Mouse (Mus musculus): Measurements from ENCODE around the gene Olfr148. TPM values are rescaled to one million over a fixed set of nuclear protein-coding genes. Genes with fewer than 3 reads are reported as not detected.

Olfr148 gene
- total RNA-seq (2015; ENCODE audit: low replicate concordance) (not detected in 2 replicates), total RNA-seq (2017; ENCODE audit: low replicate concordance) (not detected in 2 replicates)

DNA sequence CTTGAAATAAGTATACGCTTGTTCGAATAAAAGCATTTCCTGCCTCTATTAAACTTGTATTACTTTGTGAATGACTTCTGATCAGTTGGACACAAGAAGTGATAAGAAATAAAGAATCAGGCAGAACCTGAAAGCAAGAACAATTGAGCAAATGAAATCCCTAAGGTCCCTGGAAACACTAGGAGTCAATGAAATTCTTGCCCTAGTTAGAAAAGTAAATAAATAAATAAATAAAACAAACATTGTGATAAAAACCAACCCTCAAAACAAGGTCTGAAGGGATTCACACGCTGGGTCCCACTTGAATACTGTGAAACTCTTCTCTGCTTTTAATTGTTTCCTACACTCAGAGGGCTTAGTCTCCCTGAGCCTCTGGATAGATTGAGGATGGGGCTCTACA lies at the start of gene Olfr148:
Gene Olfr148 (plus strand): TSS at position 301 of the 400 bp plus-strand sequence.
- ATAC-seq (replicated peaks; ENCODE audit: low FRiP score, poor library complexity, severe bottlenecking): no peak

DNA sequence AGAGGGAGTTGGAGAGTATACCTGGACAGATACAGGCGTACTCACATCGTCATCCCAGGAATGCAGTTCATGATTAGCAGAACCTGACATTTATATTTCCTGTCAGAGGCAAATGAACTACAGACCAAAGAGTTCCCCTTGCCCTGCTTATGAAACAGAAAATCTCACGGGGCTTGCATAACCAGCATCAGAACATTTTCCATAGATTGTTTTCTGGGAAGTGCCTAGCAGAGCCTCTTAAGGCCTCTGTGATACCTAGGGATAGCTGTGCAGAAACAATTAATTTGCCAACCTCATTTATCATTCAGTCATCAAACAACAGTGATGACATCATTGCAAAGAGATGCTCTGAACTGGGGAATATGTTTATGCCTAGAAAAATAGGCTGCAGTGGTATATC lies 35.0 kb upstream of the Olfr148 start, which contains the start of gene Olfr959:
Gene Olfr959 (minus strand): TSS at position 101 of the 400 bp plus-strand sequence.
- ATAC-seq (replicated peaks; ENCODE audit: low FRiP score, poor library complexity, severe bottlenecking): no peak

DNA sequence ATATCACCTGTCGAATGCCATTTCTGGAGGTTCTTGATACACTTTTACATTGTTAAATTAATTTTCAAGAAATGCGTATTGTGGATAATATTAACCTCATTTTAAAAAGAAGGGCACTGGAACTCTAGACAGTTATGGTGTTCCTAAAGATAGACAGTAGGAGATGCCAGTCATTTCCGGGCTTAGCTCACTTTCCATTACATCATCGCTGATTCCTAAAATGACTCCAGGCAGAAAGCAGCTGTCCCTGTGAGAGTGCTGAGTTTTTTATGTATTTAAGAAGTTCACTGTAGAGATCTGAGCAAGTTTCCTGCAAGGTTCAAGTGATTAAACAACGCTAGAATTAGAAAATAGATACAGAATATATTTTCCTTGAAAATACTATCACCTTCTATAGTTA lies 33.4 kb upstream of the Olfr148 start:
- ATAC-seq (replicated peaks; ENCODE audit: low FRiP score, poor library complexity, severe bottlenecking): no peak

DNA sequence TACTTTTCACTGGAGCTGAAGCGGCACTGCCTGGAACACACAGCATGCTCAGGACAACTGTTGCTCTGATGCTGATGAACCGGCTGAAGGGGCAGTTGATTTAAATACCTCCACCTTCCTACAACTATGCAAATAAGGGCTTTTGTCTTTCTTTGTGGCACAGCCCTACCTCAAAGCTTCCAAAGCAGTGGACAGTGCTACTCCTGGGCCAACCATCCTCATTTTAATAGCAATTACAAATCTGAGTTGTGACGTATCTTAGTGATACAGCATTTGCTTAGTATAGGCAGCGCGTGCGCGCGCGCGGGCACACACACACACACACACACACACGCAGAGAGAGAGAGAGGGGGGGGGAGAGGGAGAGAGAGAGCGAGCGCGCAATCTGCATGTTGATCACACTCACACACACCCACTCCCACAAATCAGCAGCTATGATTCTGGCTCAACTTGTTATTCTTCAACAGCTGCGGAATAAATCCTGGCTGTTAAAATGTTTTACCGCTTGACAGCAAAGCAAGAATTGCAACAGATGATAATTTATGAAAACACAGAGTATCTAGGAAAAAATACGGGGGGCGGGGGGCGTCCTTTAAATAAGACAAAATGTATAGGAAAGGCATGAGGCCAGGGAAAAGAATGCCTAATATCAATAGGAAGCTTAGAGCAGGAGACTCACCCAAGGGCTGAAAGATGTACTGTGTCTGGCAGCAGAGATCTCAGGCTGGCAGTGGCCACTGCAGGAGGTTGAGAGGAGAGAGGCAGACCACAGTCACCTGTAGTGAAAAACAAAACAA lies 7.7 kb upstream of the Olfr148 start:
- no peak for ATAC-seq (replicated peaks; ENCODE audit: low FRiP score, poor library complexity, severe bottlenecking)

- no peak for ATAC-seq (replicated peaks; ENCODE audit: low FRiP score, poor library complexity, severe bottlenecking)
These were observed 7.1 kb upstream of the Olfr148 start for GRCm38 (mm10) chr9:39603333-39603845.

DNA sequence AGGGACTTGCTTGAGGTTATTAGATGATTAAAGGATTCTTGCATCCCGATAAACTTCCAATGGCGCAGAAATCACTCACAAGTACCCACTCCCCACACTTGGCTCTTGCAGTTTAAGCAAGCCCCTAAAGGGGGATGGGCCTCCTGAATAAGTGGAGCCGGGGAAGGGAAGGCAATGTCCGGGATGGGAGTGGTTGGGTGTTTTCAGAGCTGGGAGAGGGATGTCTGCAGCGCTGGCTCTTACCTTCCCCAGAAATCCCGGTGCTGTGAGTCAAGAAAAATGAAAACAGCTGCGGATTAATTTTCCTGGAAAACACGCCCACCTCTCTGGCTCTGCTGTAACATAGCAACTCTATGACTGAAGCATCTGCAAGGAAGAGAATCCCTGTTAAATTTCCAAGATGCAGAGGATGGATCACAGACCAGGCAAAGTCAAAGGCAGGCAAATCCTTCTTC lies 6.4 kb upstream of the Olfr148 start, which contains the start of gene AW551984:
Gene AW551984 (minus strand): TSS at position 405 of the 455 bp plus-strand sequence.
- no peak for ATAC-seq (replicated peaks; ENCODE audit: low FRiP score, poor library complexity, severe bottlenecking)

DNA sequence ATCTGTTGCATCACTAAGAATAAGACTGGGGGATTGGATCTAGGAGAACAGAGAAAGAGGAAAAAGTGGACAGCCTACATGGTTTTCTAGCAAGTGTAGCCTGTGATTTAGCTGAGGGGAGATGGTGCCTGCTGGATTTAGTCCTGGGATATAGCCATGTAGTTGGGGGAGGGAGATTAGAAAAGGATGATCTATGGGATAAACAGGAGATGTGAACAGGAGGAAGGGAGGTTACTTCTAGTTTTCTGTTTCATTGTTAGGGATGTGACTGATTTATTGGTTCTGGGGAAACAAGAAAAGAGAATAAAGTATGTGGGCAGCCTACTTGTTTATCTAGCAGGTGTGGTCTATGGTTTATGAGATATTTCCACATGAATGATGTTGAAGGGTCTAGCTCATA lies 2.0 kb upstream of the Olfr148 start:
- ATAC-seq (replicated peaks; ENCODE audit: low FRiP score, poor library complexity, severe bottlenecking): no peak

- ATAC-seq (replicated peaks; ENCODE audit: low FRiP score, poor library complexity, severe bottlenecking): no peak
These were observed 1.5 kb downstream of the Olfr148 start for GRCm38 (mm10) chr9:39611953-39612352.

DNA sequence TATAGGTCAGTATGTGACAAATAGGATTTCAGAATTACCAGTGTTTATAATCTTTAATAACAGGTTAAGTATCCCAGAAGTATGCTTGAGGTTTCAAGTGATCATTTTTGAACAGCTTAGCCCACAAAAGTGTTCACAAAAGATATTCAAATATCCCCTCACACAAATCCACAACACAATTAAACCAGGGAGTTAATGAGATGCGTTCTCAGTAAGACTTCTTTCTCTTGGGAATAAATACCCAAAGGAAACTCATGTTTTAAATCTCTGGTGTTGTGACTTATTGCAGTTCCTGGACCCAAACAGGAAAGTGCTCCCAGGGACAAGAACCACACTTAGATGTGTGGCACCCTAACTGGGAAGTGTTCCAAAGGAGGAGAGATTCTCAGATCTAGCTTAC lies 10.6 kb downstream of the Olfr148 start, which contains the start of gene Olfr960:
Gene Olfr960 (plus strand): TSS at position 301 of the 400 bp plus-strand sequence.
- no peak for ATAC-seq (replicated peaks; ENCODE audit: low FRiP score, poor library complexity, severe bottlenecking)

DNA sequence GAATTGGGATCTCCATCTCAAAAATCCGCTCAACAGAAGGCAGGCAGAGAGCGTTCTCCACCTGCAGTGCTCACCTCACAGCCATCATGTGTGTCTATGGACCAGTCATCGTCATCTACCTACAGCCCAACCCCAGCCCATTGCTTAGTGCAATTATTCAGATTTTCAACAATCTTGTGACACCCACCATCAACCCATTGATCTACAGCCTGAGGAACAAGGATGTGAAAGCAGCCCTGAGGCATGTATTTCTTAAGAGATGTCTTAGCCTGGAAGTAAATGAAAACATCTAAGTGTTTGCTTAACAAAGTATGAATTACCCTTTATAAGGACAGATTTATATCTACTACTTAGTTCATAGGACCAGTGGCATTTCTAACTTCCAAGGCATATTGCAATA lies 13.3 kb downstream of the Olfr148 start:
- ATAC-seq (replicated peaks; ENCODE audit: low FRiP score, poor library complexity, severe bottlenecking): no peak

- ATAC-seq (replicated peaks; ENCODE audit: low FRiP score, poor library complexity, severe bottlenecking): no peak
These were observed 14.3 kb downstream of the Olfr148 start for GRCm38 (mm10) chr9:39624711-39625110.

DNA sequence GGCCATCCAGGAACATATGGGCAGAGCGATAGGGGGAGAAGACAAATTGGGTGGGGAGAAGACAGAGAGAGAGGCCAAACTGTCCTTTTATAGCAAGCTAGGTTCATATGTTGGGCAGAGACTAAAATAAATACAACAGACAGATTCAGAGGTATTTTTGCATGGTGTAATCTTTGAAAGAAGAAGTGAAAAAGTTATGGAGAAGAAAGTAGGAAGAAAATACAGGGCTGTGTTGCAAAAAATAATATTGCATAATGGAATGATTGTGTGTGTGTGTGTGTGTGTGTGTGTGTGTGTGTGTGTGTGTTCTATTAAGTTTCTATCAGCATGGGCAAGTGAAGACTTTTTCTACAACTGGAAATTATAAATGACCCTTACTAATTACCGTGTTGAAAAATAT lies 18.6 kb downstream of the Olfr148 start:
- ATAC-seq (replicated peaks; ENCODE audit: low FRiP score, poor library complexity, severe bottlenecking): no peak

DNA sequence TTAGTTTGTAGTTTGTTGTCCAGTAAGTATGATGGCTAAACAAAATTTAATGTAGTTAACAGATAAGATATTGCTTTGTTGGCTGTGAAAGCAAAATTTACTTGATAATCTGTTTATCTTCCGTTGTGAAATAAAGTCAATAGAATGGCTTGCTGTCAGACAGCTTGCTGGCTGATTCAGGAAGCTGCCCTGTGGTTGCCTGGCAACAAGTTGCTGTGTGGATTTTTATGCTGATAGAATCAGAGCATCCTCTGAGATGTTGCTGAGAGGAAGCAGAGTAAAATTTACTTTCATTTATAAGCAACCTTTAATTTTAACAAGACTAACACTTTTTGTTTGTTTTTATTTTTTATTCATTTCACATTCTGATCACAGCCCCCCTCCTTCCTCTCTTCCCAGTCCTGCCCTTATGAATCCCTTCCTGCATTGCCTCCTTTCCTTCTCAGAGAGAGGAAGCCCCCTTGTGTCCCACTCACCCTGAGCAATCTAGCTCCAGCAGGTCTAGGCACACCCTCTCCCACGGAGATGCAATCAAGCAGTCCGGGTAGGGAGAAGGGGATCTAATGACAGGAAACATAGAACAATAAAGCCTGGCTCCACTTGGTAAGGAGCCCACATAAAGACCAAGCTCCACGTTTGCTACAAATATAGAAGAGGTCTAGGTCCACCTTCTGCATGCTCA lies 23.6 kb downstream of the Olfr148 start:
- ATAC-seq (replicated peaks; ENCODE audit: low FRiP score, poor library complexity, severe bottlenecking): no peak

DNA sequence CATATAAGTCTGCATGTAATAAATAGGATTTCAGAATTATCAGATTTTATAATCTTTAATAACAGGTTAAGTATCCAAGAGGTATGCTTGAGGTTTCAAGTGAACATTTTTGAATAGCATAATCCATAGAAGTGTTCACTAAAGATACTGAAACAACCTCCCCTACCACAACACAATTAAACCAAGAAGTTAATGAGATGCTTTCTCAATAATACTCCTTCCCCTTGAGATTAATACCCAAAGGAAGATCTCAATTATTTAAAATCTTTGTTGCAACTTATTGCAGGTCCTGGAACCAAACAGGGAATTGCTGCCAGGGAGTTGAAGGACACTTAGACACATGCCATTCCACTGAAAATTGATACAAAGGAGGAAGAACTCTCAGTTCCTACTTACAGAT lies 34.3 kb downstream of the Olfr148 start, which contains the start of gene Olfr961:
Gene Olfr961 (plus strand): TSS at position 301 of the 400 bp plus-strand sequence.
- ATAC-seq (replicated peaks; ENCODE audit: low FRiP score, poor library complexity, severe bottlenecking): no peak

GRCm38 (mm10) chr9:39647382-39647781 lies 36.9 kb downstream of the Olfr148 start:
- no peak for ATAC-seq (replicated peaks; ENCODE audit: low FRiP score, poor library complexity, severe bottlenecking)

DNA sequence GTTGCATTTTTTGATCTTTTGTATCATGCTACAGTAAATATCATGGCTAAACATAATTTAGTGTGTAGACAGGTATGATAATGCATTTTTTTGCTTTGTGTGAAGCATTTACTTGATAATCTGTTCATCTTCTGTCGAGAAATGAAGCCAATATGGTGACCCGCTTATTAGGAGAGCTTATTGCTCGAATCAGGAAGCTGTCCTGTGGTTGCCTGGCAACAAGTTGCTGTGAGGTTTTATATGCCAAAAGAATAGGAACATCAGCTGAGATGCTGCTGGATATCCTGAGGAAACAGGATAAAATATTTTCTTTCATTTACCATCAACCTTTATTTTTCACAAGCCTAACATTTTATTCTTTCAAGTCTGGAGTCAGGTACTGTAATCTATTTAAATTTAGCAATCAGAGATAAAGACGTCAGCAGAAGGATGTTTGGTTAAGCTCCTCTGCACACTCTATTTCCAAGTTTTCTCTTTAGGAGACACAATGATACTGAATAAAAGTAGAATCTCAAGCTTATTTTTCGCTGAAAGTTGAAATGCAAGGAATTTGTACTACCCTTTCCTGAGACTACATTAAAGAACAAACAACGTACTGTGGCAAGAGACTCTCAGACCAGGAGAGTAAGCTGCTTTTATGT lies 44.4 kb downstream of the Olfr148 start:
- ATAC-seq (replicated peaks; ENCODE audit: low FRiP score, poor library complexity, severe bottlenecking): no peak

Data from erythroid progenitor cell, adult 5-6 weeks (primary cell).